Mouse (Mus musculus) forebrain, embryonic 10.5 days (tissue): ENCODE measurements around the gene Glcci1. TPM values are rescaled to one million over a fixed set of nuclear protein-coding genes. Genes with fewer than 3 reads are reported as not detected.
"Not testable (repeated sequence)": the region's sequence is repeated elsewhere in the genome, so short reads cannot be mapped to it uniquely, and the experiment has no call there.

Experiments
- DNase-seq: peaks from one replicate; pipeline ENCODE4 v3.0.0-alpha.2; 2017; ENCODE audit warnings: low spot score; ENCODE audit errors: extremely low spot score
- H3K27ac ChIP-seq: fragments of 300-500 bp; sonication (generic); 2 replicates; pipeline ENCODE4 v1.5.1; 2016; ENCODE audit warnings: mild to moderate bottlenecking
- H3K27me3 ChIP-seq: fragments of 300-500 bp; sonication (generic); 2 replicates; pipeline ENCODE4 v1.6.1; 2016; ENCODE audit warnings: mild to moderate bottlenecking; ENCODE audit not compliant: poor library complexity, severe bottlenecking
- H3K36me3 ChIP-seq: fragments of 300-500 bp; sonication (generic); replicated peaks from 2 replicates; pipeline ENCODE4 v1.6.1; 2016; ENCODE audit warnings: mild to moderate bottlenecking, moderate library complexity
- H3K4me1 ChIP-seq: fragments of 300-500 bp; sonication (generic); 2 replicates; pipeline ENCODE4 v1.6.1; 2016
- H3K4me3 ChIP-seq: fragments of 300-500 bp; sonication (generic); 2 replicates; pipeline ENCODE4 v1.5.1; 2016; ENCODE audit warnings: mild to moderate bottlenecking, moderate library complexity
- H3K9me3 ChIP-seq: fragments of 300-500 bp; sonication (generic); 2 replicates; pipeline ENCODE4 v1.6.1; 2016; ENCODE audit warnings: mild to moderate bottlenecking, moderate library complexity
- WGBS: fragments of 180-500 bp; shearing (Covaris S2); methylation state at CpG from one replicate; pipeline ENCODE4 v1.1.7; 2016; 5-methylcytosine and 5-hydroxymethylcytosine counted together
- polyA plus RNA-seq: library from polyadenylated mRNA; unstranded; fragments of >200 nt; fragmentation: Nextera tagmentation; extraction: Ambion mirVana; gene quantifications from 2 replicates; pipeline ENCODE4 v1.2.1, GENCODE M21; 2016

The Glcci1 gene
- polyA plus RNA-seq, 1 experiment from 2014 or later = 5.8 TPM

GRCm38 (mm10) chr6:8531104-8531894, 21.9 kb downstream of the Glcci1 start:
- no peak overlapping the region for H3K27ac ChIP-seq
- no peaks in the 10 kb centered on the region for H3K36me3 ChIP-seq
- no peaks in the 10 kb centered on the region for H3K9me3 ChIP-seq
- no peaks in the 10 kb centered on the region for H3K27me3 ChIP-seq
- DNase-seq = no peak
- no peak overlapping the region for H3K4me3 ChIP-seq
- 94% methylated on average over 4 of the region's 4 CpGs for WGBS
- no peaks in the 10 kb centered on the region for H3K4me1 ChIP-seq

GRCm38 (mm10) chr6:8536944-8537343, 27.5 kb downstream of the Glcci1 start:
- no peak for DNase-seq
- no peaks in the 10 kb centered on the region for H3K27me3 ChIP-seq
- no peaks in the 10 kb centered on the region for H3K4me1 ChIP-seq
- H3K36me3 ChIP-seq = 0 out of 2 replicates have a peak, but pooled peaks cover 3% of the 10 kb centered on the region
- WGBS = 94% methylated on average over 2 of the region's 2 CpGs
- H3K4me3 ChIP-seq = no peak overlapping the region
- no peaks in the 10 kb centered on the region for H3K9me3 ChIP-seq
- H3K27ac ChIP-seq = no peak overlapping the region

GRCm38 (mm10) chr6:8541531-8541930, 32.1 kb downstream of the Glcci1 start:
- not testable (repeated sequence) for H3K27ac ChIP-seq, H3K4me1 ChIP-seq, H3K9me3 ChIP-seq, H3K27me3 ChIP-seq, DNase-seq, H3K4me3 ChIP-seq
- 83% methylated on average over 4 of the region's 4 CpGs for WGBS
- H3K36me3 ChIP-seq = peaks cover 19% of the 10 kb centered on the region

- H3K4me3 ChIP-seq = no peak overlapping the region
- no peak for DNase-seq
- no peaks in the 10 kb centered on the region for H3K4me1 ChIP-seq
- H3K9me3 ChIP-seq = no peaks in the 10 kb centered on the region; the same call in 1 of the 2 replicates
- 91% methylated on average over 5 of the region's 5 CpGs for WGBS
- H3K27ac ChIP-seq = no peak overlapping the region
- no peaks in the 10 kb centered on the region for H3K27me3 ChIP-seq
- H3K36me3 ChIP-seq = peaks cover 38% of the 10 kb centered on the region
These were observed 35.4 kb downstream of the Glcci1 start for GRCm38 (mm10) chr6:8544822-8545221.

- no peak for DNase-seq
- peaks cover 46% of the 10 kb centered on the region for H3K36me3 ChIP-seq
- no peak overlapping the region for H3K27ac ChIP-seq
- H3K27me3 ChIP-seq = no peaks in the 10 kb centered on the region
- WGBS = 91% methylated on average over 7 of the region's 7 CpGs
- H3K9me3 ChIP-seq = no peaks in the 10 kb centered on the region; the same call in 1 of the 2 replicates
- no peaks in the 10 kb centered on the region for H3K4me1 ChIP-seq
- no peak overlapping the region for H3K4me3 ChIP-seq
These were observed 36.4 kb downstream of the Glcci1 start for GRCm38 (mm10) chr6:8545780-8546179.

- H3K9me3 ChIP-seq = no peaks in the 10 kb centered on the region; the same call in 1 of the 2 replicates
- DNase-seq = no peak
- WGBS = 92% methylated on average over 2 of the region's 2 CpGs
- H3K36me3 ChIP-seq = peaks cover 43% of the 10 kb centered on the region
- H3K4me3 ChIP-seq = no peak overlapping the region
- no peak overlapping the region for H3K27ac ChIP-seq
- no peaks in the 10 kb centered on the region for H3K4me1 ChIP-seq
- H3K27me3 ChIP-seq = no peaks in the 10 kb centered on the region
These were observed 41.8 kb downstream of the Glcci1 start for GRCm38 (mm10) chr6:8551155-8551554.

GRCm38 (mm10) chr6:8556849-8557571, 47.6 kb downstream of the Glcci1 start:
- Histone ChIP-seq H3K36me3 (peaks cover 21% of the 10 kb centered on the region), H3K27ac (no peak overlapping the region), H3K4me3 (no peak overlapping the region), H3K9me3 (no peaks in the 10 kb centered on the region), H3K27me3 (no peaks in the 10 kb centered on the region), H3K4me1 (no peaks in the 10 kb centered on the region)
- WGBS = 94% methylated on average over 5 of the region's 5 CpGs
- no peak for DNase-seq

- no peaks in the 10 kb centered on the region for H3K9me3 ChIP-seq
- H3K27ac ChIP-seq = no peak overlapping the region
- H3K27me3 ChIP-seq = no peaks in the 10 kb centered on the region
- H3K4me3 ChIP-seq = no peak overlapping the region
- H3K36me3 ChIP-seq = peaks cover 23% of the 10 kb centered on the region
- 96% methylated on average over 2 of the region's 2 CpGs for WGBS
- no peaks in the 10 kb centered on the region for H3K4me1 ChIP-seq
- DNase-seq = no peak
These were observed 51.3 kb downstream of the Glcci1 start for GRCm38 (mm10) chr6:8560682-8561081.

- no peaks in the 10 kb centered on the region for H3K27me3 ChIP-seq
- no peak overlapping the region for H3K4me3 ChIP-seq
- H3K27ac ChIP-seq = no peak overlapping the region
- no peaks in the 10 kb centered on the region for H3K9me3 ChIP-seq
- no peaks in the 10 kb centered on the region for H3K4me1 ChIP-seq
- 95% methylated on average over 9 of the region's 9 CpGs for WGBS
- H3K36me3 ChIP-seq = peaks cover 27% of the 10 kb centered on the region
- DNase-seq = no peak
These were observed 73.0 kb downstream of the Glcci1 start for GRCm38 (mm10) chr6:8582377-8582776.

GRCm38 (mm10) chr6:8583892-8584291, 74.5 kb downstream of the Glcci1 start:
- no peak for DNase-seq
- no peak overlapping the region for H3K4me3 ChIP-seq
- H3K36me3 ChIP-seq = peaks cover 27% of the 10 kb centered on the region
- H3K27me3 ChIP-seq = no peaks in the 10 kb centered on the region
- H3K4me1 ChIP-seq = no peaks in the 10 kb centered on the region
- 87% methylated on average over 3 of the region's 3 CpGs for WGBS
- H3K27ac ChIP-seq = no peak overlapping the region
- H3K9me3 ChIP-seq = no peaks in the 10 kb centered on the region

GRCm38 (mm10) chr6:8591665-8592064, 82.3 kb downstream of the Glcci1 start:
- H3K9me3 ChIP-seq = no peaks in the 10 kb centered on the region
- H3K27me3 ChIP-seq = no peaks in the 10 kb centered on the region
- no peaks in the 10 kb centered on the region for H3K4me1 ChIP-seq
- H3K4me3 ChIP-seq = no peak overlapping the region
- 94% methylated on average over 9 of the region's 9 CpGs for WGBS
- no peak overlapping the region for H3K27ac ChIP-seq
- H3K36me3 ChIP-seq = peaks cover 19% of the 10 kb centered on the region
- no peak for DNase-seq

GRCm38 (mm10) chr6:8617369-8617768, 108.0 kb downstream of the Glcci1 start:
- no peaks in the 10 kb centered on the region for H3K36me3 ChIP-seq
- no peaks in the 10 kb centered on the region for H3K9me3 ChIP-seq
- H3K4me1 ChIP-seq = no peaks in the 10 kb centered on the region
- no peak for DNase-seq
- no peak overlapping the region for H3K27ac ChIP-seq
- no peaks in the 10 kb centered on the region for H3K27me3 ChIP-seq
- 80% methylated on average over 2 of the region's 2 CpGs for WGBS
- no peak overlapping the region for H3K4me3 ChIP-seq
